Mouse (Mus musculus): ENCODE data around the gene Sf3a1. TPM values are rescaled to one million over a fixed set of nuclear protein-coding genes. Genes with fewer than 3 reads are reported as not detected.

Sf3a1 gene
- polyA plus RNA-seq, 1 experiment from 2014 or later: 51.9 TPM

- Histone ChIP-seq H3K4me2 (replicated peaks) (no peak overlapping the region), H3K27me3 (peaks cover 8% of the 10 kb centered on the region; the same call in 1 of the 2 replicates), H3K4me1 (peaks cover 4% of the 10 kb centered on the region), H3K9me3 (no peaks in the 10 kb centered on the region), H3K27ac (replicated peaks) (no peak overlapping the region), H3K9ac (replicated peaks) (no peak overlapping the region), H3K4me3 (no peak overlapping the region), H3K36me3 (peaks cover 22% of the 10 kb centered on the region)
- no peak for ATAC-seq (replicated peaks)
- WGBS: 96% methylated on average over 10 of the region's 10 CpGs
Measured at GRCm38 (mm10) chr11:4213107-4213506, 53.0 kb downstream of the Sf3a1 start.

- Histone ChIP-seq H3K27me3 (peaks cover 19% of the 10 kb centered on the region), H3K4me3 (no peak overlapping the region), H3K9me3 (no peaks in the 10 kb centered on the region), H3K9ac (replicated peaks) (no peak overlapping the region), H3K4me2 (replicated peaks) (no peak overlapping the region), H3K4me1 (peaks cover 8% of the 10 kb centered on the region), H3K36me3 (peaks cover 14% of the 10 kb centered on the region), H3K27ac (replicated peaks) (no peak overlapping the region)
- ATAC-seq (replicated peaks): no peak
- WGBS: 96% methylated on average over 14 of the region's 14 CpGs
Measured at GRCm38 (mm10) chr11:4214572-4214971, 54.4 kb downstream of the Sf3a1 start.

GRCm38 (mm10) chr11:4215061-4215460, 54.9 kb downstream of the Sf3a1 start:
- Histone ChIP-seq H3K9ac (replicated peaks) (no peak overlapping the region), H3K4me2 (replicated peaks) (no peak overlapping the region), H3K4me1 (peaks cover 8% of the 10 kb centered on the region), H3K9me3 (no peaks in the 10 kb centered on the region), H3K4me3 (no peak overlapping the region), H3K36me3 (peaks cover 9% of the 10 kb centered on the region), H3K27me3 (peaks cover 21% of the 10 kb centered on the region), H3K27ac (replicated peaks) (no peak overlapping the region)
- 82% methylated on average over 10 of the region's 10 CpGs for WGBS
- no peak for ATAC-seq (replicated peaks)

- no peak overlapping the region for H3K4me2 ChIP-seq (replicated peaks)
- H3K36me3 ChIP-seq: peaks cover 8% of the 10 kb centered on the region
- H3K27ac ChIP-seq (replicated peaks): no peak overlapping the region
- no peak overlapping the region for H3K9ac ChIP-seq (replicated peaks)
- H3K27me3 ChIP-seq: peaks cover 24% of the 10 kb centered on the region
- H3K4me3 ChIP-seq: no peak overlapping the region
- no peaks in the 10 kb centered on the region for H3K9me3 ChIP-seq
- WGBS: 79% methylated on average over 9 of the region's 9 CpGs
- peaks cover 8% of the 10 kb centered on the region for H3K4me1 ChIP-seq
- ATAC-seq (replicated peaks): no peak
Measured at GRCm38 (mm10) chr11:4216248-4217000, 56.3 kb downstream of the Sf3a1 start.

GRCm38 (mm10) chr11:4217914-4218629, 57.9 kb downstream of the Sf3a1 start, which contains the start of gene Castor1:
Castor1 (plus strand) TSS chr11:4218225.
- peak; percentile 56 for ATAC-seq (replicated peaks)
- H3K27ac ChIP-seq (replicated peaks): no peak within 1 kb of the TSS
- peak within 1 kb of the TSS; percentile 40 for H3K4me3 ChIP-seq
- H3K36me3 ChIP-seq: peaks cover 4% of the 10 kb centered on the region; the same call in 1 of the 2 replicates
- peaks cover 8% of the 10 kb centered on the region for H3K4me1 ChIP-seq
- no peaks in the 10 kb centered on the region for H3K9me3 ChIP-seq
- H3K9ac ChIP-seq (replicated peaks): peak within 1 kb of the TSS; percentile 37
- peaks cover 24% of the 10 kb centered on the region for H3K27me3 ChIP-seq
- WGBS: 1% methylated on average over 56 of the region's 56 CpGs
- H3K4me2 ChIP-seq (replicated peaks): peak within 1 kb of the TSS; percentile 63

GRCm38 (mm10) chr11:4218637-4219036, 58.5 kb downstream of the Sf3a1 start:
- Histone ChIP-seq H3K27me3 (peaks cover 24% of the 10 kb centered on the region), H3K27ac (replicated peaks) (no peak overlapping the region), H3K36me3 (peaks cover 4% of the 10 kb centered on the region; the same call in 1 of the 2 replicates), H3K9me3 (no peaks in the 10 kb centered on the region), H3K4me1 (peaks cover 8% of the 10 kb centered on the region), H3K4me2 (replicated peaks) (peak overlapping the region; percentile 63), H3K4me3 (peak overlapping the region; percentile 40), H3K9ac (replicated peaks) (peak overlapping the region; percentile 37)
- ATAC-seq (replicated peaks): no peak
- WGBS: 4% methylated on average over 6 of the region's 6 CpGs

GRCm38 (mm10) chr11:4219317-4219751, 59.2 kb downstream of the Sf3a1 start:
- Histone ChIP-seq H3K9me3 (no peaks in the 10 kb centered on the region), H3K4me3 (no peak overlapping the region), H3K9ac (replicated peaks) (no peak overlapping the region), H3K4me1 (peaks cover 8% of the 10 kb centered on the region), H3K27ac (replicated peaks) (no peak overlapping the region), H3K4me2 (replicated peaks) (no peak overlapping the region), H3K27me3 (peaks cover 24% of the 10 kb centered on the region), H3K36me3 (peaks cover under 1% of the 10 kb centered on the region; the same call in 1 of the 2 replicates)
- 11% methylated on average over 2 of the region's 2 CpGs for WGBS
- no peak for ATAC-seq (replicated peaks)

- no peak for ATAC-seq (replicated peaks)
- Histone ChIP-seq H3K36me3 (no peaks in the 10 kb centered on the region), H3K27ac (replicated peaks) (no peak overlapping the region), H3K4me2 (replicated peaks) (no peak overlapping the region), H3K9ac (replicated peaks) (no peak overlapping the region), H3K27me3 (peaks cover 24% of the 10 kb centered on the region), H3K4me1 (peaks cover 8% of the 10 kb centered on the region), H3K9me3 (no peaks in the 10 kb centered on the region), H3K4me3 (no peak overlapping the region)
- 59% methylated on average over 9 of the region's 9 CpGs for WGBS
Measured at GRCm38 (mm10) chr11:4219908-4220307, 59.8 kb downstream of the Sf3a1 start.

GRCm38 (mm10) chr11:4220443-4221400, 60.6 kb downstream of the Sf3a1 start:
- Histone ChIP-seq H3K4me1 (peaks cover 8% of the 10 kb centered on the region), H3K9me3 (no peaks in the 10 kb centered on the region), H3K4me3 (no peak overlapping the region), H3K27ac (replicated peaks) (no peak overlapping the region), H3K27me3 (peaks cover 24% of the 10 kb centered on the region), H3K9ac (replicated peaks) (no peak overlapping the region), H3K4me2 (replicated peaks) (no peak overlapping the region), H3K36me3 (no peaks in the 10 kb centered on the region)
- ATAC-seq (replicated peaks): no peak
- WGBS: 49% methylated on average over 28 of the region's 28 CpGs

GRCm38 (mm10) chr11:4222046-4222950, 62.1 kb downstream of the Sf3a1 start:
- no peak overlapping the region for H3K4me2 ChIP-seq (replicated peaks)
- 77% methylated on average over 17 of the region's 17 CpGs for WGBS
- ATAC-seq (replicated peaks): no peak

More at GRCm38 (mm10) chr11:4222046-4222950, 62.1 kb downstream of the Sf3a1 start:
- H3K4me3 ChIP-seq: no peak overlapping the region
- no peak overlapping the region for H3K9ac ChIP-seq (replicated peaks)
- no peak overlapping the region for H3K27ac ChIP-seq (replicated peaks)
- no peaks in the 10 kb centered on the region for H3K36me3 ChIP-seq
- no peaks in the 10 kb centered on the region for H3K9me3 ChIP-seq
- H3K27me3 ChIP-seq: peaks cover 24% of the 10 kb centered on the region
- H3K4me1 ChIP-seq: peaks cover 8% of the 10 kb centered on the region
